29 mouse cellular contexts compared by ENCODE assay signal in genomic region chr11:29448741-29449140, GRCm38 (mm10).
DNase-seq lines count a peak whose midpoint lies in the region; ATAC-seq and TF ChIP-seq lines count a peak whose summit lies in the region.
"Had no signal": no experiment of that assay in that cellular context is flagged by ENCODE, and none has a peak within 500 bp of the region (broad histone marks: within the 10 kb centered on the region; RNA-seq: fewer than 3 reads in every experiment).

No protein-coding gene starts in this region.

- H3K9ac ChIP-seq in forebrain, embryonic 13.5 days = no peak overlapping the region
- H3K9ac ChIP-seq in forebrain, embryonic 14.5 days (ENCODE audit: low read length) = no peak overlapping the region
- H3K9ac ChIP-seq in forebrain, postnatal 0 days = no peak overlapping the region
- H3K9ac ChIP-seq: embryonic facial prominence, embryonic 12.5 days; embryonic facial prominence, embryonic 15.5 days; heart, embryonic 13.5 days; hindbrain, embryonic 14.5 days had no signal

- intact Hi-C loops in left cerebral cortex, postnatal 36 days (cut with DNase I) = no loop called here

- H3K9me3 ChIP-seq in forebrain, embryonic 13.5 days (replicated peaks) = no peaks in the 10 kb centered on the region
- H3K9me3 ChIP-seq in forebrain, embryonic 10.5 days = no peaks in the 10 kb centered on the region
- H3K9me3 ChIP-seq in forebrain, embryonic 14.5 days (replicated peaks; ENCODE audit: control insufficient read depth, low read length) = no peaks in the 10 kb centered on the region
- H3K9me3 ChIP-seq in forebrain, postnatal 0 days (ENCODE audit: low read length) = no peaks in the 10 kb centered on the region
- H3K9me3 ChIP-seq: embryonic facial prominence, embryonic 12.5 days; embryonic facial prominence, embryonic 15.5 days; G1E; heart, embryonic 10.5 days; heart, embryonic 13.5 days had no signal

- no peaks in the 10 kb centered on the region for H3K4me1 ChIP-seq in forebrain, embryonic 13.5 days
- no peaks in the 10 kb centered on the region for H3K4me1 ChIP-seq in forebrain, embryonic 10.5 days
- H3K4me1 ChIP-seq in forebrain, embryonic 14.5 days (ENCODE audit: control insufficient read depth, insufficient read depth, low read length) = no peaks in the 10 kb centered on the region
- no peaks in the 10 kb centered on the region for H3K4me1 ChIP-seq in forebrain, postnatal 0 days (ENCODE audit: insufficient read depth)
- H3K4me1 ChIP-seq: embryonic facial prominence, embryonic 12.5 days; embryonic facial prominence, embryonic 15.5 days; heart, embryonic 10.5 days; heart, embryonic 13.5 days had no signal

- peak; percentile 90; the same call in 1 of the 2 replicates for ATAC-seq in forebrain, embryonic 13.5 days
- peak; percentile 94 for ATAC-seq in forebrain, embryonic 14.5 days
- peak; percentile 75; the same call in 1 of the 2 replicates for ATAC-seq in forebrain, postnatal 0 days
- ATAC-seq: hindbrain, postnatal 0 days; inflammation-experienced regulatory T-cells, adult 6 months; intestine, embryonic 16.5 days had no signal

- 62% methylated on average over 2 of the region's 2 CpGs for WGBS in forebrain, embryonic 13.5 days
- WGBS in forebrain, embryonic 10.5 days = 91% methylated on average over 2 of the region's 2 CpGs
- 65% methylated on average over 2 of the region's 2 CpGs for WGBS in forebrain, embryonic 14.5 days
- 57% methylated on average over 2 of the region's 2 CpGs for WGBS in forebrain, postnatal 0 days

- H3K27ac ChIP-seq in forebrain, embryonic 13.5 days = no peak overlapping the region
- H3K27ac ChIP-seq in forebrain, embryonic 10.5 days = no peak overlapping the region
- H3K27ac ChIP-seq in forebrain, embryonic 14.5 days (ENCODE audit: low read depth, low read length) = no peak overlapping the region
- no peak overlapping the region for H3K27ac ChIP-seq in forebrain, postnatal 0 days (ENCODE audit: low read depth, low read length)
- H3K27ac ChIP-seq: embryonic facial prominence, embryonic 12.5 days; embryonic facial prominence, embryonic 15.5 days; heart, adult 2 months; heart, embryonic 10.5 days; heart, embryonic 13.5 days; hindbrain, embryonic 14.5 days; hindbrain, postnatal 0 days had no signal

- no peak for DNase-seq in forebrain, embryonic 10.5 days (ENCODE audit: extremely low spot score, low spot score)
- DNase-seq in forebrain, embryonic 14.5 days (ENCODE audit: low spot score) = peak; percentile 73
- DNase-seq in forebrain, postnatal 0 days = no peak
- DNase-seq in Muller cell, postnatal 12 days (ENCODE audit: inconsistent ontology term) = no peak
- DNase-seq in left cerebral cortex, postnatal 36 days (ENCODE audit: low spot score in 2 of 2) = no peak
- DNase-seq: adrenal gland, adult 8-10 months; adrenal gland, postnatal 25 days; B cell, adult 2 months; cerebellum, adult 18-20 months; cerebellum, adult 9-10 months; cerebellum, postnatal 14 days; gastrocnemius, postnatal 10 days; gastrocnemius, postnatal 36 days; heart, adult 2 months; heart, postnatal 14 days; heart, postnatal 4 days; kidney, adult 18-20 months; kidney, adult 9 months had no signal

- H3K4me3 ChIP-seq in forebrain, embryonic 13.5 days = no peak overlapping the region
- no peak overlapping the region for H3K4me3 ChIP-seq in forebrain, embryonic 10.5 days
- no peak overlapping the region for H3K4me3 ChIP-seq in forebrain, embryonic 14.5 days (ENCODE audit: low read depth, low read length)
- no peak overlapping the region for H3K4me3 ChIP-seq in forebrain, postnatal 0 days (ENCODE audit: low read depth, low read length)
- H3K4me3 ChIP-seq: embryonic facial prominence, embryonic 12.5 days; embryonic facial prominence, embryonic 15.5 days; heart, adult 2 months; heart, embryonic 10.5 days; heart, embryonic 13.5 days had no signal

- no peak for TF ChIP-seq CTCF in forebrain, postnatal 0 days (IDR thresholded peaks at IDR 0.05; ENCODE audit: low read depth)

- peaks cover 17% of the 10 kb centered on the region for H3K36me3 ChIP-seq in forebrain, embryonic 13.5 days (ENCODE audit: poor library complexity, severe bottlenecking)
- H3K36me3 ChIP-seq in forebrain, embryonic 10.5 days (replicated peaks) = peaks cover 27% of the 10 kb centered on the region
- peaks cover 4% of the 10 kb centered on the region; the same call in 1 of the 2 replicates for H3K36me3 ChIP-seq in forebrain, embryonic 14.5 days (ENCODE audit: control insufficient read depth, insufficient read depth, low read length)
- peaks cover 4% of the 10 kb centered on the region; the same call in 1 of the 2 replicates for H3K36me3 ChIP-seq in forebrain, postnatal 0 days (ENCODE audit: insufficient read depth)
- H3K36me3 ChIP-seq: embryonic facial prominence, embryonic 12.5 days; embryonic facial prominence, embryonic 15.5 days had no signal

- H3K4me2 ChIP-seq in forebrain, embryonic 13.5 days = no peak overlapping the region
- no peak overlapping the region for H3K4me2 ChIP-seq in forebrain, embryonic 14.5 days (ENCODE audit: low read length)
- no peak overlapping the region for H3K4me2 ChIP-seq in forebrain, postnatal 0 days (ENCODE audit: low read depth)
- H3K4me2 ChIP-seq: embryonic facial prominence, embryonic 12.5 days; embryonic facial prominence, embryonic 15.5 days; heart, embryonic 13.5 days; hindbrain, embryonic 14.5 days had no signal

- H3K27me3 ChIP-seq in forebrain, embryonic 13.5 days = no peaks in the 10 kb centered on the region
- no peaks in the 10 kb centered on the region for H3K27me3 ChIP-seq in forebrain, embryonic 10.5 days (ENCODE audit: poor library complexity, severe bottlenecking)
- no peaks in the 10 kb centered on the region for H3K27me3 ChIP-seq in forebrain, embryonic 14.5 days (replicated peaks; ENCODE audit: control insufficient read depth, insufficient read depth, low read length)
- H3K27me3 ChIP-seq in forebrain, postnatal 0 days (ENCODE audit: insufficient read depth, low read length) = no peaks in the 10 kb centered on the region
- H3K27me3 ChIP-seq: CH12.LX; embryonic facial prominence, embryonic 12.5 days; embryonic facial prominence, embryonic 15.5 days; heart, embryonic 13.5 days had no signal
